Mouse (Mus musculus) heart, embryonic 10.5 days (tissue): ENCODE results near the gene Gm26897. TPM values are rescaled to one million over a fixed set of nuclear protein-coding genes. Genes with fewer than 3 reads are reported as not detected.
A peak's percentile ranks its signal among the peaks of the same experiment; 100 is the strongest.

ENCODE experiments used
- DNase-seq: peaks from one replicate; pipeline ENCODE4 v3.0.0-alpha.2; 2017; ENCODE audit warnings: low spot score
- H3K27ac ChIP-seq: fragments of 300-500 bp; sonication (generic); 2 replicates; pipeline ENCODE4 v1.5.1; 2016; ENCODE audit warnings: mild to moderate bottlenecking
- H3K27me3 ChIP-seq: fragments of 300-500 bp; sonication (generic); 2 replicates; pipeline ENCODE4 v1.6.1; 2016; ENCODE audit warnings: mild to moderate bottlenecking; ENCODE audit not compliant: poor library complexity, insufficient read depth, severe bottlenecking
- H3K36me3 ChIP-seq: fragments of 300-500 bp; sonication (generic); 2 replicates; pipeline ENCODE4 v1.6.1; 2016; ENCODE audit warnings: mild to moderate bottlenecking, moderate library complexity
- H3K4me1 ChIP-seq: fragments of 300-500 bp; sonication (generic); 2 replicates; pipeline ENCODE4 v1.6.1; 2016; ENCODE audit warnings: mild to moderate bottlenecking
- H3K4me3 ChIP-seq: fragments of 300-500 bp; sonication (generic); 2 replicates; pipeline ENCODE4 v1.5.1; 2016; ENCODE audit warnings: mild to moderate bottlenecking, moderate library complexity
- H3K9me3 ChIP-seq: fragments of 300-500 bp; sonication (generic); 2 replicates; pipeline ENCODE4 v1.6.1; 2016; ENCODE audit warnings: mild to moderate bottlenecking, moderate library complexity
- WGBS: fragments of 180-500 bp; shearing (Covaris S2); methylation state at CpG from one replicate; pipeline ENCODE4 v1.1.7; 2016; 5-methylcytosine and 5-hydroxymethylcytosine counted together
- polyA plus RNA-seq: library from polyadenylated mRNA; unstranded; fragments of >200 nt; fragmentation: Nextera tagmentation; extraction: Ambion mirVana; gene quantifications from 2 replicates; pipeline ENCODE4 v1.2.1, GENCODE M21; 2016

The Gm26897 gene
- polyA plus RNA-seq, result not detected in 2 replicates

DNA sequence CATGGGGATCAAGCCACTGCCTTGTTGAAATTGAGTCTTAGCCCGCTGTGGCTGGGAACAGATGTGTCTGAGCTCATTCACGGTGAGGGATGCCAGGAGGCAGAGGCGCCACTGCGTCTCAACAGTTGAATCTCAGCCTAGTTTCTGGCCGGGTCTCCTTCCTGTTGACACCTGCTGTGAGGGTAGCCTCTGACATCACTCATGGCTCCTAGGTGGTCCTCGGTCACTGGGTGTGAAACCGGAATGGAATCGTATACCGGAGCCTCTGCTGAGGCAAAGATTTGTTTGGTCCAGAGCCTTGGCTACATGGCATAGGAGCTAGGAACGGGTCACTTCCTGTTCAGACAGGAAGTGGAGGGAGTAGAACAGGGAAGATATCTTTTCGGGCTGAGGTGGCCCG, at the start of gene Gm26897:
Gm26897 (plus strand) TSS at position 74 of the 400 bp plus-strand sequence.
- Histone ChIP-seq H3K27me3 (peaks cover 4% of the 10 kb centered on the region), H3K4me3 (no peak within 1 kb of the TSS), H3K4me1 (peaks cover 7% of the 10 kb centered on the region), H3K36me3 (0 out of 2 replicates have a peak, but pooled peaks cover 10% of the 10 kb centered on the region), H3K9me3 (no peaks in the 10 kb centered on the region), H3K27ac (no peak within 1 kb of the TSS)
- 86% methylated on average over 12 of the region's 12 CpGs for WGBS
- DNase-seq, result no peak

DNA sequence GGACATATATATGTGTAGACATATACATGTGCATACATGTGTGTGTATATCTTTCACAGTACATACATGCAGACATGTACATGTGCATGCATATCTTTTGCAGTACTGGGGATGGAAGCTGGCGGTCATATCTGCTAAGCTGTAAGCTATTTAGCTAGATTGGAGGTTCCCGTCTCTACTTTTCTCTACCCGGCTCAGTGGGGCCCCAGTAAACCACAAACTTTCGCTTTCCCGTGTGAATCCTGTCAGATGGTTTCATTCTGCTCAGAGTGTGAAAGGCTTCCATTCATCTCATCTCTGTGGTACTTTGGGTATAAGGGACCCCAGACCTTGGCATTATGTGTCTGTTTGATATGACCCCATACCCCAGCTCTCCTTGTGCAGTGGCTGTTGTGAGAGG, 46.4 kb upstream of the Gm26897 start:
- Histone ChIP-seq H3K27me3 (peaks cover 25% of the 10 kb centered on the region), H3K4me3 (no peak overlapping the region), H3K36me3 (no peaks in the 10 kb centered on the region), H3K27ac (no peak overlapping the region), H3K9me3 (no peaks in the 10 kb centered on the region), H3K4me1 (no peaks in the 10 kb centered on the region)
- no peak for DNase-seq
- WGBS, result 74% methylated on average over 5 of the region's 5 CpGs

- DNase-seq, result no peak
- Histone ChIP-seq H3K9me3 (no peaks in the 10 kb centered on the region), H3K27me3 (peaks cover 22% of the 10 kb centered on the region), H3K27ac (no peak overlapping the region), H3K36me3 (no peaks in the 10 kb centered on the region), H3K4me1 (peaks cover 3% of the 10 kb centered on the region; the same call in 1 of the 2 replicates), H3K4me3 (no peak overlapping the region)
- WGBS, result 81% methylated on average over 10 of the region's 10 CpGs
These were observed 45.1 kb upstream of the Gm26897 start for GRCm38 (mm10) chr5:111688584-111688983.

- Histone ChIP-seq H3K27ac (no peak overlapping the region), H3K36me3 (no peaks in the 10 kb centered on the region), H3K9me3 (no peaks in the 10 kb centered on the region), H3K27me3 (peaks cover 45% of the 10 kb centered on the region), H3K4me1 (peaks cover 23% of the 10 kb centered on the region), H3K4me3 (no peak overlapping the region)
- WGBS, result 86% methylated on average over 7 of the region's 7 CpGs
- no peak for DNase-seq
These were observed 35.7 kb upstream of the Gm26897 start for GRCm38 (mm10) chr5:111697996-111698395.

- H3K36me3 ChIP-seq, result no peaks in the 10 kb centered on the region
- peaks cover 44% of the 10 kb centered on the region for H3K27me3 ChIP-seq
- WGBS, result 83% methylated on average over 23 of the region's 23 CpGs
- peaks cover 12% of the 10 kb centered on the region for H3K4me1 ChIP-seq
- H3K9me3 ChIP-seq, result no peaks in the 10 kb centered on the region
- H3K4me3 ChIP-seq, result no peak overlapping the region
- no peak for DNase-seq
- H3K27ac ChIP-seq, result no peak overlapping the region
These were observed 33.9 kb upstream of the Gm26897 start for GRCm38 (mm10) chr5:111699711-111700303.

DNA sequence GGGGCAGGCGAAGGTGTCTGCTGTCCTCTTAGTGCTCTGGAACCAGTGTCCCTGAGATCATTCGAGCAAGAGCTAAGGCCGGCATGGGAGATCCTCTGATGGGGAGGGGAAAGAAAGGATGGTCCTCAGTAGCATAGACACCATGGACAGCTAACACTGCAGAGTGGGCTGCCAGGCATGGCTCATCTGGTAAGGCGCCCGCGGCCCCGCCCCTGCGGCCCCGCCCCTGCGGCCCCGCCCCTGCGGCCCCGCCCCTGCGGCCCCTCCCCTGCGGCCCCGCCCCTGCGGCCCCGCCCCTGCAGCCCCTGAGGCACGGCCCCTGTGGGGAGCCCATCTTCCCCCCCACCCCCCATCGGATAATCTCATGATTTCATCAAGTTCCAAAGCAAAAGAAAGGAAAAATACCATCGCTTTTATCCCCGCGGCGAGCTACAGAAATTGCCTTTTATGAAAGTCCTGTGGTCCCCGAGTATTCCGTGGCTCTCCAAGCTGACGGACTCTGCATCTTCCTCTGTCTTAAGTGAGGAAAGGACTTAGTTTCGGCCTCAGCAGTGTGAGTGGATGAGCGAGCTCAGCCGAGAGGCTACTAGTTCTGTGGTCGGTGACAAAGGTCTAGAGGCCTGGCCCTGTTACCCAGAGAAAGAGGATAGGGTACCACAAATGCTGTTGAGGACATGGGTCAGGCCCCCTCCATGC, 31.9 kb upstream of the Gm26897 start:
- Histone ChIP-seq H3K36me3 (no peaks in the 10 kb centered on the region), H3K4me3 (peak overlapping the region; percentile 50), H3K9me3 (no peaks in the 10 kb centered on the region), H3K27ac (0 out of 2 replicates have a peak overlapping the region, but pooled peaks have one; percentile 52), H3K27me3 (peaks cover 42% of the 10 kb centered on the region), H3K4me1 (peaks cover 12% of the 10 kb centered on the region)
- 4% methylated on average over 31 of the region's 31 CpGs for WGBS
- no peak for DNase-seq

DNA sequence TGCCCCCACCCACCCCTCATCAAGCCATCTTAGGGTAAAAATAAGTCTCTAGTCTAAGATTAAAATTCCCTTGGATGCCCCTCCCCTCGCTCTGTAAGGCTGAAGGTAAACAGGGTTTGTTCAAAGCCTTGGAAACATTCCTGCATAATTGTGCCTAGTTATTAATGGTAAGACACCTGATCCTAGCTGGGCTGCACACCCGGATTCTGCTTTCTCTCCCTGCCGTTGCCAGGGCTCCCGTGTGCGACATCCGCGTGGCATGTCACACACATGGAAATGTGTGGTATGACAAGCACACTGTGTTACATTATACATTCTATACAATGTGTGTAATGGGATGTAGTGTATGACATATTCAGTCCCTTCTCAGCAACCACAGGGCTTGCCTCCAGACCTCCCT, 30.1 kb upstream of the Gm26897 start:
- Histone ChIP-seq H3K4me1 (peaks cover 12% of the 10 kb centered on the region), H3K4me3 (no peak overlapping the region), H3K27me3 (peaks cover 58% of the 10 kb centered on the region), H3K9me3 (no peaks in the 10 kb centered on the region), H3K36me3 (no peaks in the 10 kb centered on the region), H3K27ac (no peak overlapping the region)
- DNase-seq, result no peak
- WGBS, result 88% methylated on average over 7 of the region's 7 CpGs

GRCm38 (mm10) chr5:111704326-111704725, 29.4 kb upstream of the Gm26897 start:
- Histone ChIP-seq H3K4me3 (no peak overlapping the region), H3K27me3 (peaks cover 66% of the 10 kb centered on the region), H3K9me3 (no peaks in the 10 kb centered on the region), H3K36me3 (no peaks in the 10 kb centered on the region), H3K4me1 (peaks cover 12% of the 10 kb centered on the region), H3K27ac (no peak overlapping the region)
- DNase-seq, result no peak
- 83% methylated on average over 11 of the region's 11 CpGs for WGBS

- H3K27ac ChIP-seq, result no peak overlapping the region
- H3K36me3 ChIP-seq, result no peaks in the 10 kb centered on the region
- WGBS, result 47% methylated on average over 8 of the region's 8 CpGs
- peaks cover 40% of the 10 kb centered on the region for H3K27me3 ChIP-seq
- H3K4me3 ChIP-seq, result no peak overlapping the region
- H3K9me3 ChIP-seq, result peaks cover 5% of the 10 kb centered on the region; the same call in 1 of the 2 replicates
- no peak for DNase-seq
- H3K4me1 ChIP-seq, result no peaks in the 10 kb centered on the region
These were observed 24.4 kb upstream of the Gm26897 start for GRCm38 (mm10) chr5:111709195-111709901.

- Histone ChIP-seq H3K27me3 (peaks cover 40% of the 10 kb centered on the region), H3K27ac (no peak overlapping the region), H3K4me1 (peaks cover 5% of the 10 kb centered on the region), H3K9me3 (no peaks in the 10 kb centered on the region), H3K4me3 (no peak overlapping the region), H3K36me3 (no peaks in the 10 kb centered on the region)
- 68% methylated on average over 3 of the region's 3 CpGs for WGBS
- no peak for DNase-seq
These were observed 14.7 kb upstream of the Gm26897 start for GRCm38 (mm10) chr5:111719018-111719417.

DNA sequence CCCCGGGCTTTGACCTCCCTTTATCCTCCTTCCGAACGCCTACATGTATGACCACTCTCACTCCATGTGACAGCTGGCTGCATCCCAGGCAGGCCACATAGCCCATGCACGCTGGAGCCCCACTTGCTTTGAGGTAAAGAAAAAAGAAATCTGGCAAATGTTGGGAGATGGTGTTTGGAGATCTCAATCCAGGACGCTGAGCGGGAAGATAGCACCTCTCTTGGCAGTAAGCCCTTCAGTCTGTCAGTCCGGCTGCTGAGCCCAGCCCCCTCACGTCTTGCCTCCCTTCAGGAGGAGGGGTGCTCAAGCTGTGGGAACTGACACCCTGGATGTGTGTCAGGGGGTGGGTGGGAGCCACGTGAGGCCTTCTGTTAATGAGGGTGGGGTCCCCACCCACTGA, 13.0 kb upstream of the Gm26897 start:
- no peak for DNase-seq
- Histone ChIP-seq H3K27ac (0 out of 2 replicates have a peak overlapping the region, but pooled peaks have one; percentile 13), H3K4me3 (no peak overlapping the region), H3K9me3 (no peaks in the 10 kb centered on the region), H3K27me3 (peaks cover 40% of the 10 kb centered on the region), H3K36me3 (no peaks in the 10 kb centered on the region), H3K4me1 (peaks cover 22% of the 10 kb centered on the region)
- WGBS, result 51% methylated on average over 9 of the region's 9 CpGs

DNA sequence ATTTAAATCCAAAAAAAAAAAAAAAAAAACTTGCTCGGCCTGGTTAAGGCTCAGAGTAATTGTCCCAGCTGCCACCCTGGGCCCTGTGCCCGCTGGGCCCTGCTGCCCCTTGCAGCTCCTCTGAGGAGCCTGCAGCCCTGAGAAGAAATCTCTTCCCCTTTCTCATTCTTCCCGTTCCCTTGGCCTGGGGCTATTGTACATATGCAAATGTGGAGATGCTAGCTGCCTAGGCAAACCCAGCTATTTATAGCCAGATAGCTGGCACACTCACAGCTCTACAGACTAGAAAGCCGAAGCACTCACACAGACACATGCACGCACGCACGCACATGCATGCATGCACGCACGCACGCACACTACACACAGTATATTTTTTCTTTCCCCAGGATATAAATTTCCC, 9.0 kb upstream of the Gm26897 start:
- no peaks in the 10 kb centered on the region for H3K36me3 ChIP-seq
- DNase-seq, result no peak
- H3K4me3 ChIP-seq, result no peak overlapping the region
- WGBS, result 56% methylated on average over 10 of the region's 10 CpGs
- H3K27ac ChIP-seq, result 0 out of 2 replicates have a peak overlapping the region, but pooled peaks have one; percentile 9
- no peaks in the 10 kb centered on the region for H3K9me3 ChIP-seq
- H3K27me3 ChIP-seq, result peaks cover 26% of the 10 kb centered on the region
- H3K4me1 ChIP-seq, result peaks cover 33% of the 10 kb centered on the region
